Mouse (Mus musculus) cerebellum, adult 11-12 months (tissue): Measurements from ENCODE around the gene Ppargc1a.
A peak's percentile ranks its signal among the peaks of the same experiment; 100 is the strongest.

Experiments used
- DNase-seq: peaks from one replicate; pipeline ENCODE4 v3.0.0; 2022

Ppargc1a gene

GRCm38 (mm10) chr5:51567659-51568058 is at the start of gene Ppargc1a:
Gene Ppargc1a, minus strand, starts transcription at chr5:51567726.
- DNase-seq: no peak

- no peak for DNase-seq
Measured at GRCm38 (mm10) chr5:51616877-51617276, 49.4 kb upstream of the Ppargc1a start.

GRCm38 (mm10) chr5:51612049-51612448 is 44.5 kb upstream of the Ppargc1a start:
- peak; percentile 13 for DNase-seq

- DNase-seq: no peak
Measured at GRCm38 (mm10) chr5:51607686-51608480, 40.4 kb upstream of the Ppargc1a start.

- no peak for DNase-seq
Measured at GRCm38 (mm10) chr5:51599549-51599948, 32.0 kb upstream of the Ppargc1a start.

GRCm38 (mm10) chr5:51595644-51596043 is 28.1 kb upstream of the Ppargc1a start:
- DNase-seq: peak; percentile 53

- DNase-seq: no peak
Measured at GRCm38 (mm10) chr5:51592206-51592605, 24.7 kb upstream of the Ppargc1a start.

- DNase-seq: peak; percentile 10
Measured at GRCm38 (mm10) chr5:51591537-51592154, 24.1 kb upstream of the Ppargc1a start.

- no peak for DNase-seq
Measured at GRCm38 (mm10) chr5:51586187-51586586, 18.7 kb upstream of the Ppargc1a start.

GRCm38 (mm10) chr5:51584987-51585386 is 17.5 kb upstream of the Ppargc1a start:
- DNase-seq: no peak

GRCm38 (mm10) chr5:51584186-51584585 is 16.7 kb upstream of the Ppargc1a start:
- no peak for DNase-seq

- no peak for DNase-seq
Measured at GRCm38 (mm10) chr5:51583632-51584031, 16.1 kb upstream of the Ppargc1a start.

- DNase-seq: no peak
Measured at GRCm38 (mm10) chr5:51583030-51583429, 15.5 kb upstream of the Ppargc1a start.

GRCm38 (mm10) chr5:51582618-51583017 is 15.1 kb upstream of the Ppargc1a start:
- peak; percentile 23 for DNase-seq

GRCm38 (mm10) chr5:51577594-51577993 is 10.1 kb upstream of the Ppargc1a start:
- no peak for DNase-seq

- no peak for DNase-seq
Measured at GRCm38 (mm10) chr5:51573770-51574169, 6.2 kb upstream of the Ppargc1a start.

- DNase-seq: no peak
Measured at GRCm38 (mm10) chr5:51568198-51568690, 718 bp upstream of the Ppargc1a start.

- DNase-seq: no peak
Measured at GRCm38 (mm10) chr5:51565672-51566071, 1.9 kb downstream of the Ppargc1a start.

- no peak for DNase-seq
Measured at GRCm38 (mm10) chr5:51565038-51565437, 2.5 kb downstream of the Ppargc1a start.

- no peak for DNase-seq
Measured at GRCm38 (mm10) chr5:51563574-51563973, 4.0 kb downstream of the Ppargc1a start.

GRCm38 (mm10) chr5:51557607-51558278 is 9.8 kb downstream of the Ppargc1a start:
- DNase-seq: no peak

- DNase-seq: peak; percentile 28
Measured at GRCm38 (mm10) chr5:51553671-51554070, 13.9 kb downstream of the Ppargc1a start.

- no peak for DNase-seq
Measured at GRCm38 (mm10) chr5:51553251-51553650, 14.3 kb downstream of the Ppargc1a start.
